Mouse (Mus musculus) megakaryocyte, embryonic 14.5 days (primary cell): ENCODE data around the gene Il31.

Experiments
- FLI1 ChIP-seq: IDR thresholded peaks from 2 replicates; pipeline ENCODE4 v1.6.1; 2012; ENCODE audit warnings: low read length, inconsistent platforms, mixed read lengths
- GATA1 ChIP-seq: IDR thresholded peaks from 3 replicates; pipeline ENCODE4 v1.6.1; 2012; ENCODE audit warnings: mixed read lengths, low read length, inconsistent platforms, borderline replicate concordance

DNA sequence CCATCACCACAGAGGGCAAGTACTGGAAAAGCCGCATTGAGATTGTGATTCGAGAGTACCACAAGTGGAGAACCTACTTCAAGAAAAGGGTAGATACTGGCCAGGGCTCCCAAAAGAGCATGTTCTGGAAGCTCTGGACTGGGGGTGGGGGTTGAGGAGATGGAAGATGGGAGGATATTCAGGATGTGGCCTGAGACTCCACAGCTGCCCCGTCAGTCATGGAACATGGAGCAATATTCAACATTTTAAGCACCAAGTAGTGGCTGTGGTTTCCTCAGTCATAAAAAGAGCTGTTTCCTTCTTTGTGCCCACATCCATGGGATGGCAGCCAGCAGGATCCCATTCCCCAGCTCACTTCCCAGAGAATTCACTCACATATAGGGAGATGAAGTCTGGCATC is 47.0 kb downstream of the Il31 start:
- TF ChIP-seq FLI1 (no peak), GATA1 (no peak)
